Mouse (Mus musculus): ENCODE measurements around the gene Dlg3.

DNA sequence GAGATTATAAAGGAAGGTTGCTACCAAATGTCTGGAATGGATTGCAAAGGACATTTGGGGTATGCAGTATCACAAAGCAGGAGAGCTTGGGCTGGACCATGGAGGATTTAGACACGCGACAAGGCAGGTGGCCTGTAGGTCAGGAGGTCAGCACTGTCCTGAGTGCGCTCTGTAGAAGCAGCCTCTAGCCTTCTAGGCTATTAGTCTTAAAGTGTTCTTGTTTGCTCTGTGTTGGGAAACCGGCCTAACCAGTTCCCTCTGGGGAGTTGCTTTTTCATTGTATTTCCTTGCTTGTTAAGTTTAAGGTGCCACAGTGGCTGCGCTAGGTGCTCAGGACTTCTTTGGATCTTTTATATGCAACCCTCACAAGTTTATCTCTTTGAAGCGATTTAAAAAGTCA, 34.5 kb downstream of the Dlg3 start:
- TF ChIP-seq TAL1 (IDR thresholded peaks at IDR 0.05; ENCODE audit: low read length) (no peak), GATA1 (IDR thresholded peaks at IDR 0.05; ENCODE audit: low read length) (no peak)

All from erythroblast, embryonic 14.5 days (primary cell).